Mouse (Mus musculus): ENCODE measurements around the gene Senp3.
A peak's percentile ranks its signal among the peaks of the same experiment; 100 is the strongest.
"Not testable (repeated sequence)": the region's sequence is repeated elsewhere in the genome, so short reads cannot be mapped to it uniquely, and the experiment has no call there.

Gene Senp3

DNA sequence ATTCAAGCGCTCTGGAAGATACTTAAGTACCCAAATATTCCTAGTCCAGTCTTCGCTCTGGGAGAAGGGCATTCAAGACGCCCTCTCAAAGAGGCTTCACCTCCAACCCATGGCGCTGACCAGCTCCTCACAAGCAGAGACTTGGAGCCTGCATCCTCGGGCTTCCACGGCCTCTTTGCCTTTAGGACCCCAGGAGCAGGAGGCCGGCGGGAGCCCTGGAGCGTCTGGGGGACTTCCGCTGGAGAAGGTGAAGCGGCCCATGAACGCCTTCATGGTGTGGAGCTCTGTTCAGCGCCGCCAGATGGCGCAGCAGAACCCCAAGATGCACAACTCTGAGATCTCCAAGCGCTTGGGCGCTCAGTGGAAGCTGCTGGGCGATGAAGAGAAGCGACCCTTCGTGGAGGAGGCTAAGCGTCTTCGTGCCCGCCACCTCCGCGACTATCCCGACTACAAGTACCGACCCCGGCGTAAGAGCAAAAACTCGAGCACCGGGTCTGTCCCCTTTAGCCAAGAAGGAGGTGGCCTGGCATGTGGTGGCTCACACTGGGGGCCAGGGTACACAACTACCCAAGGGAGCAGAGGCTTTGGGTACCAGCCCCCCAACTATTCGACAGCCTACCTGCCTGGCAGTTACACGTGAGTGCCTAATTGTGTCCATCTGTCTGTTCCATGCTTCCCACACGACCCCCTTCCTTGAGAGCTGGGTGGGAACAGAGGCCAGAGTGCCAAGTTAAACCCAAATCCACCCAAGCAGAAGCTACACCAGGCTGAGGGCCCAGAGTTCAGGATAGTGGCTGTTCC lies 26.4 kb downstream of the Senp3 start, which contains the start of gene Sox15:
Gene Sox15, plus strand, starts transcription at position 51 of the 801 bp plus-strand sequence.
- DNase-seq (ENCODE audit: low read depth, low spot score) = peak; percentile 85

- no peak for DNase-seq (ENCODE audit: low read depth, low spot score)
Measured at GRCm38 (mm10) chr11:69654760-69655159, 27.1 kb downstream of the Senp3 start.

DNA sequence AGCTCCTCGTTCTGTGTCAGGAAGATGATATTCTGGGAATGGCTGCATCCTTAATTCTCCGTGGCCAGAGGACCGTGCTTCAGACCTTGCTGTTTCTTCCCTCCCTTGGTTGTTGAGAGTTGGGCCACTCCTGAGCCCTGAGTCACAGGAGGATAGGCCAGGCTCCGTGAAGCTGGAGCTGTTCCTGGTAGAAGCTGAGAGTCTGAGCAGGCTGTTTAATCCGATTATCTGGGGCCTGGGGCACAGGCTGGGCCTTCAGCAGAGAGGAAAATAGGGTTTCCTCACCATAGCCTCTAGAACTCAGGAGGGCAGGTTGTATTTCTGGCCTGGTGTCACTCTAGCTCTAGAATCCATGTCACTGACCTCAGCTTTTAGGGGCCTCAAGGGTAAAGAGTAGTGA lies 28.5 kb downstream of the Senp3 start:
- no peak for DNase-seq (ENCODE audit: low read depth, low spot score)

DNA sequence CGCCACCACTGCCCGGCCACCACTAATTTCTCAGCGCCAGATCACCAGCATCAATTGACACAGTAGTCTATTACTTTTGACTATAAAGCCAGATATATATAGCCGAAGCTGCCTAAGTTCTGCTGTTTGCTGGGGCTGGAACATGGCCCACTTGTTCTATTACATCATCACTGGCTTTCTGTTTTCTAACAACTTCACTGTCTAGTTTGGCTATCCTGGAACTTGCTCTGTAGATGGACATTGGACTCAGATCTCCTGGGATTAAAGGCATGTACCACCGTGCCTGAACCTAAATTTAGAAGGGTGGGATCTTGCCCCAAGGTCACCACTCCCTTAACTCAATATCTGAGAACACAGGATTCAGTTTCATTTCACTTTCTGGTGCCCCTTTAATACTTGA lies 36.0 kb downstream of the Senp3 start:
- DNase-seq (ENCODE audit: low read depth, low spot score) = no peak

GRCm38 (mm10) chr11:69635471-69635870 lies 46.4 kb downstream of the Senp3 start:
- DNase-seq (ENCODE audit: low read depth, low spot score) = no peak

- DNase-seq (ENCODE audit: low read depth, low spot score) = peak; percentile 36
Measured at GRCm38 (mm10) chr11:69633128-69633866, 48.6 kb downstream of the Senp3 start.

GRCm38 (mm10) chr11:69632284-69633089 lies 49.4 kb downstream of the Senp3 start, which contains the start of gene Fxr2:
Gene Fxr2 (plus strand): TSS chr11:69632990.
- peak; percentile 100 for DNase-seq (ENCODE audit: low read depth, low spot score)

DNA sequence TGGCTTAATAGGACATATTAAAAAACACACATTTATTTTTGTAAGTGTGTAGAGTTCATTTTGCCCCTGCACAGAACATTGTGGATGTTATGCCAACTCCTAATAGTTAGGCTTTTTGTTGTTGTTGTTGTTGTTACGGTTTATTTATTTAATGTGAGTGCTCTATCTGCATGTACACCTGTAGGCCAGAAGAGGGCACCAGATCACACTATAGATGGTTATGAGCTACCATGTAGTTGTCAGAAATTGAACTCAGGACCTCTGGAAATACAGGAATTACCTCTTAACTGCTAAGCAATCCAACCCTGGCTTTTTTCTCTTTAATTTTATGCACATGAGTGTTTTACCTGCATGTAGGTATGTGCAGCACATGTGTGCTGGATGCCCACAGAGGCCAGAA lies 52.1 kb downstream of the Senp3 start:
- no peak for DNase-seq (ENCODE audit: low read depth, low spot score)

DNA sequence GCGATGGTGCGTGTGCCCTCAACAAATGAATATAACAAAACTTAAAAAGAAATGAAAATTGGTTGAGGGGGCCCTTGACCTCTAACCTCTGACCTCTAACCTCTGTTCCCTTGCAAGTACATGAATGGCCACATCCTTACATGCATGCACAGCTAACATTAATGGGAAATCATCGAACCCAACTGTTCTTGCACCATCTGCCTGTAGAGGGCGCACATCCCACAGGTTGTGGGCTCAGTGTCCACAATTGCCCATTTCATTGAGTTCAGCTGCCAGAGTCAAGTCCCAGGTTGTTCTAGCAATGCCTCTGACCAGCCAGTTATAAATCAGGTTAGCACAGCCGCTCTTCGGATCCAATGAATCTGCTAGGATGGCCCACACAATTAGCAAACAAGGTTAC lies 53.6 kb downstream of the Senp3 start:
- DNase-seq (ENCODE audit: low read depth, low spot score) = peak; percentile 89

DNA sequence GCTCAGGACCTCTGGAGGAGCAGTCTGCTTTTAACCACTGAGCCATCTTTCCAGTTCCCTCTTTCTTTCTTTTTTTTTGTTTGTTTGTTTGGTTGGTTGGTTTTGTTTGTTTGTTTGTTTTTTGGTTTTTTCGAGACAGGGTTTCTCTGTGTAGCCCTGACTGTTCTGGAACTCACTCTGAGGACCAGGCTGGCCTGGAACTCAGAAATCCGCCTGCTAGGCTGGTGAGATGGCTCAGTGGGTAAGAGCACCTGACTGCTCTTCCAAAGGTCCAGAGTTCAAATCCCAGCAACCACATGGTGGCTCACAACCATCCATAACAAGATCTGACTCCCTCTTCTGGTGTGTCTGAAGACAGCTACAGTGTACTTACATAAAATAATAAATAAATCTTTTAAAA lies 57.5 kb downstream of the Senp3 start:
- DNase-seq (ENCODE audit: low read depth, low spot score) = not testable (repeated sequence)

Measured in forelimb bud, embryonic 11.5 days (tissue).